Mouse (Mus musculus): ENCODE measurements at regions not wholly inside any gene's neighbourhood (a gene's known extent, or its start where the extent isn't known, plus 50 kb on each side); places are given as distances from the start of the nearest gene placed in this dataset.

- peak; percentile 18 for DNase-seq (ENCODE audit: low read depth, low spot score)
Measured at GRCm38 (mm10) chr8:27677143-27678106, 230.0 kb downstream of the Poteg start.

GRCm38 (mm10) chr8:27679164-27679563 lies 231.7 kb downstream of the Poteg start:
- peak; percentile 5 for DNase-seq (ENCODE audit: low read depth, low spot score)

- no peak for DNase-seq (ENCODE audit: low read depth, low spot score)
Measured at GRCm38 (mm10) chr8:27721988-27722387, 274.5 kb downstream of the Poteg start.

GRCm38 (mm10) chr8:27770296-27770695 lies 322.8 kb downstream of the Poteg start:
- no peak for DNase-seq (ENCODE audit: low read depth, low spot score)

GRCm38 (mm10) chr8:27770803-27771202 lies 323.3 kb downstream of the Poteg start:
- no peak for DNase-seq (ENCODE audit: low read depth, low spot score)

- DNase-seq (ENCODE audit: low read depth, low spot score), result no peak
Measured at GRCm38 (mm10) chr8:27771250-27771649, 323.8 kb downstream of the Poteg start.

GRCm38 (mm10) chr8:27778982-27779381 lies 331.5 kb downstream of the Poteg start:
- no peak for DNase-seq (ENCODE audit: low read depth, low spot score)
